Mouse (Mus musculus): Measurements from ENCODE around the gene Ppcdc.
A peak's percentile ranks its signal among the peaks of the same experiment; 100 is the strongest.
"Not testable (repeated sequence)": the region's sequence is repeated elsewhere in the genome, so short reads cannot be mapped to it uniquely, and the experiment has no call there.

Gene Ppcdc

DNA sequence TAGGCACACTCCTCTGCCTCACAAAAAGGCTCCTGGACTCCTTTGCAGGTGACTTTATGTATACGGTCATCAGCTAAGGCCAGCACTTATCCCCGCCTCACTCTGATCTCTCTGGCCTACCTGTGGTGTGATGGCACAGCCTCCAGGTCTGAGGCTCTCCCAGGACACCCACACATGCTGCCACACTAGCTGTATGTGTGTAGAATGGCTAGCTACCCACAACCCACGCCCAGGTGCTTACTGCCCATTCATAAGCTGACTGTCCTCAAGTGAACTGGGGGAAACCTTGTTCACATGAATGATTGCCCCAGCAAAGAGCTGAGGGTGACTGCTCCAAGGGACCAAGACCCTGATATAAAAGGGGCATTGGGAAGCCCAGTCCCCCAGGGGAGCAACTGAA lies 7.4 kb downstream of the Ppcdc start:
- no peak for ATAC-seq (ENCODE audit: insufficient number of reproducible peaks, low FRiP score, low TSS enrichment)

DNA sequence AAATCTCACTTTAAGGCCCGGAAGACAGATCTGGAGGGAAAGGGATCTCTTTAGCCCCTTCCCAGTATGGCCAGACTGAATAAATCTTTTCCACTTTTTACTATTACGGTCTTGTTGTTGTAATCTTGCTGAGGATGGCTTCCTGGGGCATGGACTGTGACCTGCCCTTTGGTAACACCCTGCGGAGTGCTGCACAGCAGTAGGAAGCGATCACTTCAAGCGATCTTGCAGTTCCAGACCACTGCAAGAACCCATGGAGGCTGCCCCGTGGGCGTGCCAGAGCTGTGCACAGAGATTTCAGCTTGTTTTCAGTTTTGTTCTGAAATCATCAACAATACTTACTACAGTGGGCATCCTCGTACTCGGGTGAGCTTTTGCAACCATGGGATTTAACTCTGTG lies 8.7 kb downstream of the Ppcdc start:
- no peak for ATAC-seq (ENCODE audit: insufficient number of reproducible peaks, low FRiP score, low TSS enrichment)

DNA sequence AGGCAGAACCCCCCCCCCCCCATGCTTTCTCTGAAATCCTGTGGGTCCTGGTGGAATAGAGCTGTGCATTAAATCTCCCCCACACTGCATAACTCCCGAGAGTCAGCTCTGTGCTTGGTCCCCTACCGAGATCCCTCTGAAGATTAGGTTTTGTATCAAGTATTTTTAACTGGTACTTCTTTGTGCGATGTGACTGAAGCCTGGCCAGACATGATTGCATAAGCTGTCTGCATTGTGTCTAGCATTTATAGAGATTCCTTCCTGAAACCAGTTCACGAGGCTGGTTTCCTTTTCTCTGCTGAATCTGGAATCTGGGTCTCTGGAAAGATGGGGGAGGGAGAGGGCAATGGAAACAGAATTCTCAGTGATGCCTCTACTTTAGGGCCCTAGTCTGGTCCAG lies 11.5 kb downstream of the Ppcdc start:
- ATAC-seq (ENCODE audit: insufficient number of reproducible peaks, low FRiP score, low TSS enrichment), result no peak

DNA sequence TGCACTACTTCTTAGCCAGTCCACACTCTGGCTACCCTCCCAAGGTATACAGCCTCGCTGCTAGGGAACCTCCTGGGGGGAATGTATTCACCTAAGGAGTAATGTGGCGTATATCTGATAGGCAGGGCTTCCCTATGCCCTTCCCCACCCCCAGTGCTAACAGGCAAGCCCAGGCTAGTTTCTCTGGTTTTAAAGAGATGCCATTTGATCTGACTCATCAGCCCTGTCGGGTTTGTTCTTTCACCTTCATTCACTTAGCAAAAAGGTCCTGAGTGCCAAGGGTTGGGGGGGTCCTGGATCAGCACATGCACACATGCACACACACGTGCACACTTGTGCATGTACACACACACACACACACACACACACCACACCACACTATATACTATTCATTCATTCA lies 12.0 kb downstream of the Ppcdc start:
- ATAC-seq (ENCODE audit: insufficient number of reproducible peaks, low FRiP score, low TSS enrichment), result no peak

DNA sequence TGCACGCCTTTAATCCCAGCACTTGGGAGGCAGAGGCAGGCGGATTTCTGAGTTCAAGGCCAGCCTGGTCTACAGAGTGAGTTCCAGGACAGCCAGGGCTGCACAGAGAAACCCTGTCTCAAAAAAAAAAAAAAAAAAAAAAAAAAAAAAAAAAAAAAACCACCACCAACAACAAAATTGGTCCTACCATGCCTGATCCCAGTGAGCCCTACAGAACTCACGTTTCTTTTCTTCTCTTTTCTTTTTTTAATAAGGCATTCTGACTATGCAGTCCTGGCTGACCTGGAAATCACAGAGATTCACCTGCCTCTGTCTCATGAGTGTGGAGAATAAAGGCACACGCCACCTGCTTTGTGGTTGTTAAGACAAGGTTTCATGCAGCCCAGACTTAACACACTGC lies 12.8 kb downstream of the Ppcdc start:
- ATAC-seq (ENCODE audit: insufficient number of reproducible peaks, low FRiP score, low TSS enrichment), result not testable (repeated sequence)

DNA sequence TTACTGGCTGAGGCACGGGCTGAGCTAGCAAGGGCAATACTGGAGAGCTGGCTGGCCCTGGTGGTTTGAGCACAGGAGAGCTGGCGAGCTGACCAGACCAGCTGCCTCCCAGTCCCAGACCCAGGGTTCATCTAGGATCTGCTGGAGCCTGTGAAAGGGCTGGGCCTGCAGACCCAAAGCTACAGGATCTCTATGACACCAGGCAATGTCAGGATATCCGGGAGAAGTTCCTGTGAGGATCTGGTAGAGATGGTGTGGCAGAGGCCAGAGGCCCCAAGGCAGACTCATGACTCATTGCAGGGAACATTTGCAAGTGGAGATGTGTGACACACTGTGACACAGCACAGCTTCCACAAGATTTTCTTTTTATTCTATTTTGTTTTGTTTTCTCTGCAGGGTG lies 14.8 kb downstream of the Ppcdc start:
- no peak for ATAC-seq (ENCODE audit: insufficient number of reproducible peaks, low FRiP score, low TSS enrichment)

DNA sequence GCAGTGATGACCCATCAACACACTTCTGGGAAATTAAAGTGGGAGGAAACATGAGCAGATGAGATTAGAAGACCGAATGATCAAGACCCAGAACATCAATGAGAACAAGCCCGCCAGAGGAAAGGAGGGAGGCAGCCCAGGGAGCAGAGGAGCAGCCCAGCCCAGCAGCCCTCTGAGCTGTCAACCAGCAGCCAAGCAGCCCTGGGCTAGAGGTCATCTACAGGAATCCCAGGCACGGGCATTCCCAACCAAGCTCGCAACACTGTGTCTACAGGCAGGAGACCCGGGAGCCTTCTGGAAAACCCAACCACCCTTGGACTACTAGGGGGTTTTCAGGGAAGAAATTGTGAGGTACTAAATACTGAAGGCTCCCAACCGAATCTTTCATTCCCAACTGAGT lies 15.9 kb downstream of the Ppcdc start:
- no peak for ATAC-seq (ENCODE audit: insufficient number of reproducible peaks, low FRiP score, low TSS enrichment)

DNA sequence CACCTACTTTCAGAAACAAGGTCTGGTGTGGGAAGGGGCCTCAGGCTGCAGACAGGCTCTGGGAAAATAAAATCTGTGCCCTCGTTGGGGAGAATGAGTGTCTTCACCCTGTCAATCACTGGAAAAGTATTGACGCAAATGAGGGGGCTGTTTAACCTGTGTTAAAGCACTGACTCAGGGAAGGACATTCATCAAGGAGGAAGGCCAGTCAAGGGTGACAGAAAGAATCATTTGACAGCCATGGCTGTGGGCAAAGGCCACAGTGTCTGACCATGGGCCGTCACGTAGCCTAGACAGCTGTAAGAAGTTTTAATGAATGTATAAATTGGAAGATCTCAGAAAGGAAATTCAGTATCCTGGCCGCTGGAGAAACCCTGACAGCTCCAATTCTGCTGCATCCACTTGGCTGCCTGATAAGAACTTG lies 18.2 kb downstream of the Ppcdc start:
- no peak for ATAC-seq (ENCODE audit: insufficient number of reproducible peaks, low FRiP score, low TSS enrichment)

DNA sequence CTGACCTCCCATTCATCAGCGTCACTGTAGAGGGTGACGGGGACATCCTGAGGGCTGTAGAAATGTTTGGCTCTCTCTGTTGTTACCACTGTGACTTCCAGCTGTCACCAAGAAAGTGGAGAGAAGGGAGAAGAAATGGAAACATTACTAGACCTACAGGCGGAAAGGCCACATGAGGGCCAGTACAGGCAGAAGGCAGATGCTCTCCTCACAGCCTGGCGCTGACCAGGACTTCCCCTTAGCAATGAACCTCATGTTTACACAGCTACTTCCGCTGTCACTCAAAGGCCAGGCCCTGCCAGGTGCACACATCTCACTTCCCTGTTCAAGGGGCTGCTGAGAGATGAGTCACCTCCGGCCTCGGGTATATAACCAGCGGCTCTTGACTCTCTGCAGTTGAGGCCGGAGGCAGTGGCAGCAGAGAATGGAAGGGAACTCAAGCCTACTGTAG lies 18.8 kb downstream of the Ppcdc start:
- no peak for ATAC-seq (ENCODE audit: insufficient number of reproducible peaks, low FRiP score, low TSS enrichment)

DNA sequence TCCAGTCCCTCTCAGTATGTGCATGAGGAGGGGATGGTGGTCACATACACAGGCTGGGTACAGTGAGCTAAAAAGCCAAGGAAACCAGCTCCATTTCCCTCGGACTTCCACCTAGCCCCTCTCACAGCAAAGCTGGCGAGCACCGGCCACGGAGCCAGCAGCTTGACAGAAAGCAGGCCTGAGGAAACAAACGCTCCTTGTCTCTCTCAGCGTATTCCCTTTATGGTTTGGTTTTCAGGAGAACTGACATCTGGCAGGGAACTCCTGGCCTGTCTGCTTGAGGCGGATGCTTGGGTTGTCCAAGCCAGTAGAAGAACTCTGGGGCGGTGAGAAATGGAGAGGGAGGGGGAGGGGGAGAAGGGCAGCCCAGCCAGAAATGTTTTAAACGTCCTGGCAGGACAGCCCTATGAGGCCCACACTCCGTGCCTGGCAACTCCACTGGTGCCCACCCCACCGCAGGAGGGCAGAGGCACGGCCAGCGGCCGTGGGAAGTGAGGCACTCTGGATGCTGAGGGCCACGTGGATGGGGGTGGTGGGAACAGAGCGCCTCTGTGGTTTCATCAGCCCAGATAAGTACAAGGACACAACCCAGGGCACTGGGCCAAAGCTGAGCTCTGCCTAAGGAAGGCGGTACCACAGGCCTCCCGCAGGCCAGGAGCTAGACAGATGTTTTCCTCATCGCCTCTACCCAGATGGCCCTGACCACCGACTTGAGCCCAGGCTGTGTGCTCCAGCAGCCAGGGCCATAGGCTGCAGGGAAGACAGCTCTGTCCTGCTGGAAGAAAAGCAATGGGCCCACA lies 19.4 kb downstream of the Ppcdc start:
- ATAC-seq (ENCODE audit: insufficient number of reproducible peaks, low FRiP score, low TSS enrichment), result no peak

DNA sequence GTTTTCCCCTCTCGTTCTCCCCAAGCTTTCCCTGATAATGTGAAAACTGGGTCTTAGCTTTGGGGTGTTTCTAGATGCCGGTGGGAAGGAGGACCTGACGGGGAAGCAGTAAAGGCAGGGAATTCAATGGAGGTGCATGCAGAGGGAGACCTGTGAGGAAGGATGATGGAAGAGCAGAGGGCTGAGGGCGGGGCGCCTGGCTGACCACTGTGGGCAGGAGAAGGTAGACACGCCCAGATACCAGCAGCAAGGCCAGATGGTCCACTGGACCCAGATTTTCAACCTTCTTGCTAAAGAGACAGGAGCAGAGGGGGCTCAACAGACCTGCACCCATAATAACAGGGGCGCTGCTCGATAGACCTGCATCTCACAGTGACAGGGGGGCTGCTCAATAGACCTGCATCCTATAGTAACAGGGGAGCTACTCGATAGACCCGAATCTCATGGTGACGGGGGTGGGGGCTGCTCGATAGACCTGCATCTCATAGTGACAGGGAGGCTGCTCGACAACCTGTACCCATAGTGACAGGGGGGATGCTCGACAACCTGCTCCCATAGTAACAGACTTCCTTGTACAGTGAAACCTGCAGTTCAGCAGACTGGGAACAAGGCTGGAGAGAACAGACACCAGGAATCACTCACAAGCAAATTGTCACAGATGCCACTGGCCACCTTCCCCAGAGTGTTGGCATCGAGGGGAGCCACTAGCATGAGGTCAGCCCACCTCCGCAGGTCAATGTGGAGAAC lies 20.2 kb downstream of the Ppcdc start:
- ATAC-seq (ENCODE audit: insufficient number of reproducible peaks, low FRiP score, low TSS enrichment), result no peak

DNA sequence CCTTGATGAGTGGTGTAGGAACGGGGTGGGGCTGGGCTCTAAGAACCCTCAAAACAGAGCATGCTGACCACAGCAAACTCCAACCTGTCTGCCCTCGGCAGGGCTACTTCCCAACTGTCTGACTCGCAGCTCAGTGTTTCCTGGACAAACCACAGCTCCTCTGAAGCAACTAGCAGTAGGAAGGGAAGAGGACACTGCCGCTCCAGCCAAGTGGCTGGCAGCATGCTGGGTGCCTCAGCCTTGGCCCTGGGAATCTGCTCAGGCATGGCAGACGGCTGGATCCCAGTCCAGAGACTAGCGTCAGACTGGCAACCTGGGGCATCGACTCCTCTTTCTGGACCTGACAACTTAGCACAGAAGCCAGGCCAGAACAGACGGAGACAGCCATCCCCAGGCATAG lies 22.6 kb downstream of the Ppcdc start:
- peak; percentile 92 for ATAC-seq (ENCODE audit: insufficient number of reproducible peaks, low FRiP score, low TSS enrichment)

DNA sequence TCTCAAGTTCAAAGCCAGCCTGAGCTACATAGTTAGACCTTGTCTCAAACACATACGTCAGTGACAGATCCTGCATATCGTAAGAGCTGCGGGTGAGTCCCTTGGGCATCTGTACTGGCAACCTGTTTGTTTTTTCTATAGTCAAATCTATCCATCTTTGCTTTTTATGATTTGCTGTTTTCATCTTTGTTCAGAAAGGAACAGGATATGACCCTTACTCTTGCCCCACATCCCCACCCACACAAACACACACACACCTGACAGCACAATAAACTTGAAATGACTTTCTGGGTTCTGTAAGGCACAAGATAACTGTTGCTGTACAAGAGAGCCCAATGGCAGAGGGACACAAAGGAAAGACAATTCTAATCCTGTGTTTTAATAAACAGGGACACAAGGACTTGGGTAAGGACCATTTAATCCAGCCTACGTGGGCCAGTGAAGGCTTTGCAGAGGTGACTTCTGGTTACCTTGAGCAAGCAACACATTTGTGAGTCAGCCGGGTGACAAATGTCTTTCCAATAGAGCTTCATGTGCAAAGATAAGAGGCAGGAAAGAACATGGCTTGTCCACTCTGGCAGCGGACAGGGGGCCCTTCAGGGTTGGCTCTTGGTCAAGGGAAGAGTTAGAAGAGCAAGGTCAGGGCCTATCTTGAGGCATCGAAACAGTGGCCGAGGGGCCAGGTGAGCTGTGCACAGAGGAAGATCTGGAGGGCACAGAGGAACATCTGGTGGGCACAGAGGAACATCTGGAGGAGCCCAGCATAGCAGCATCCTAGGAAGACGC lies 32.6 kb downstream of the Ppcdc start:
- no peak for ATAC-seq (ENCODE audit: insufficient number of reproducible peaks, low FRiP score, low TSS enrichment)

DNA sequence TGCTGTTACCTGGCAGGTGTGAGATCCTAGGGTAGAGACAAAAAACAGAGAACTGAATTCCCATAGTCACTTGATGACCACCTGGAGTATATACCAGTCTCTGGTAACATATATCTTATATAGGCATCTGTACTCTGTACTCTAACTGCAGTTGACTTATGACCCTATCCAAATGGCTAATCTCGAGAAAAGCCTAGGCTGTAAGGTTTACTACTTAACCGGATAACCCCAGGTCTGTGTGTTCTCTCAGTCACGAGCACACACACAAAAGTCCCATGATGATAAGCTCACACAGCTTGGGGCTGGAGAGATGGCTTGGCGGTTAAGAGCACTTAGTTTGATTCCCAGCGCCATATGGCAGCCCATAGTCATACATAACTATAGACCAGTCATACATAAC lies 33.5 kb downstream of the Ppcdc start:
- ATAC-seq (ENCODE audit: insufficient number of reproducible peaks, low FRiP score, low TSS enrichment), result no peak

DNA sequence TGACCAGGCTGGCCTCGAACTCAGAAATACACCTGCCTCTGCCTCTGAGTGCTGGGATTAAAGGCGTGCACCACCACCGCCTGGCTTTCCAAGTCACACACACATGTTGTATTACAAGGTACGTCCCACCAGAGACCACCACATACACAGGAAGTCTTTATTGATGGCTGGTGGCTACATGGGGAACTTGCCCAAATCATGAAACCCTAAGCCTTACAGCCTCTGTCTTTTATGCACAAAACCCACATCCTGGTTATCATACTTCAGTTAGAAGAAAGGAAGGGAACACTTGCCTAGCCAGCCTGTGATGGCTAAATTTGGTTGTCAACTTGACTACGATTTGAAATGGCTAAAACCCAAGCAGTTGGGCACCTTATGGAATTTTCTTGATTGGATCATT lies 35.9 kb downstream of the Ppcdc start:
- ATAC-seq (ENCODE audit: insufficient number of reproducible peaks, low FRiP score, low TSS enrichment), result no peak

DNA sequence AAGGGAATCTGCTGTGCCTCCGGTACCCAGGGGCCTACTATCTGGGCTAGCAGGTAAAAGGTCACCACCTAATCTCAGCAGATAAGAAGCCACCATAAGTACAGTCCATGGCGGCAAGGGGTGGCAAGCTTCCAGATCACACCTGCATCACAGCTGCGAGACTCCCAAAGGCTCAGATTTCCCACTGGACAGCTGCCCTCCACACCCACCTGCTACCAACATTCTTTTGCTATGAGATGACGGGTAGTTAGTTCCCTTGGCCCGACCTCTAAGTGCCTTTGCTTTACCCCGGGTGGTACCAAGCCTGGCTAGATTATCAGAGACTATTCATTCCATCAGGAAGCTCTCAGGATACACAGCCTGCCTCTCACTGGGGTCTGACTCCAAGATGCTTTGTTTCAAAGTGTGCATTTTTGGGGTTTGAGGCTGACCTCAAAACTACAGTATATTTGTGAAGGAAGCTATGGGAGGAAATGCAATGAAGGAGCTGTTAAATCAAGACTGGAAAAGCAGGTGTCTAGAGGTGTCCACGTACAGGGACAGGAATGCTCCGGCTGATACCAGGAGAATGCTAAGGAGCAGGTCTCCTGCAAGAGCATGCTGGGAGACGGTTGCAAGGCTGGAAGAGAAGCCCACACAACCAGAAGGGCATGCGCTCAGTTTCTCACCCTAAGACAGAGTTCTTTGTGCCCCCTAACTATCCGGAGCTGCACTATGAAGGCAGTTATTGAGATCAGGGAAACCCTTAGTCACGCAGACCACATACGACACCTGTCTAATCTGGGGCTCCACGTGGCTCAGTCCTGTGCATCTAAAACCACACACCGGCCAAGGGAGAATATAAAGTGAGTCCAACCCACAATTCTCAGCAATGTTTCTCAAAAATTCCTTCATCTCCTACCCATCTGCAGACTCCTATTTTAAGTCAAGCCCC lies 37.3 kb downstream of the Ppcdc start:
- ATAC-seq (ENCODE audit: insufficient number of reproducible peaks, low FRiP score, low TSS enrichment), result no peak

DNA sequence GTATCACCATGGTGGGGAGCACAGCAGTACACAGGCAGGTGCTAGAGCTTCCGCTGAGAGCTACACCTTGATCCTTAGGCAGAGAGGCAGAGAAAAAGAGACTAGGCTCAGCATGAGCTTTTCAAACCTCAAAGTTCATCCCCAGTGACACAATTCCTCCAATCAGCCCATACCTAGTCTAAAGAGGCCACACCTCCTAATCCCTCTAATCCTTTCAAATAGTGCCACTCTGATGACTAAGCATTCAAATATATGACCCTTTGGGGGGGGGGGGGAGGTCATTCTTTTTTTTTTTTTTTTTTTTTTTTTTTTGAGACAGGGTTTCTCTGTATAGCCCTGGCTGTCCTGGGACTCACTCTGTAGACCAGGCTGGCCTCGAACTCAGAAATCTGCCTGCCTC lies 41.2 kb downstream of the Ppcdc start:
- no peak for ATAC-seq (ENCODE audit: insufficient number of reproducible peaks, low FRiP score, low TSS enrichment)

DNA sequence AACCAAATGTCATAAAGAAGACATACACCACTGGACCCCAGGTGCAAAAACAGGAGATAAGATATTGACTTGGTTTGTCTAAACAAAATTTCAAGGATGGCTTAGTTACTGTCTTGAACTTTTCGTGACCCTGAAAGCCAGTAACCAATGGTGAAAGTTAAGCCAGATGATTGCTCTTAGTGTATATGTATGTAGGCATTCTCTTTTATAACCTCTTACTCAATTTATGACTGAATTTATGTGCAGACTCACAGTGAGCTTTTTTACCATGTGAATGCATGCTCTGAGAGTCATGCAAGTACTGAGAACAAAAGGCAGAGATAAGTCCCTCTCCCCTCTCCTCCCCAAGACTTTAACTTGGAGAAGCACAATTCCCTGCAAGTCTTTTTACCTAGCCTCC lies 47.0 kb downstream of the Ppcdc start:
- ATAC-seq (ENCODE audit: insufficient number of reproducible peaks, low FRiP score, low TSS enrichment), result no peak

DNA sequence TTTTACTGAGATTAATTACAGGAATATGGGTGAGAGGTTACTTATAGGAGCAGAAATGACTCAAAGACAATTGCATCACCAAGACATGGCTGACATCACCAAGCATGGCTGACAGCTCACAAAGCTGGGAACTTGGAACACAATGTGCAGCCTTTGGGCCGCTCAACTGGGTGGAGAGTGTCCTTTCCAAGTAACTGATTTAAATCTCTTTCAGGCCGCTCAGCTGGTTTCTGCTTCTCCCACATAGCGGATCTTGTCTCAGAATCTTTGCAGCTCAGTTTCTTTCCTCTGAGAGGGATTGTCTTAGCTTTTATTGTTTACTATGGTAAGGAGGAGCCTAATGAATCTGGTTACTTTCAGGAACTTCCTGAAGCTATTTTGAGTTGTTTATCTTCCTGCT lies 49.1 kb downstream of the Ppcdc start:
- no peak for ATAC-seq (ENCODE audit: insufficient number of reproducible peaks, low FRiP score, low TSS enrichment)

DNA sequence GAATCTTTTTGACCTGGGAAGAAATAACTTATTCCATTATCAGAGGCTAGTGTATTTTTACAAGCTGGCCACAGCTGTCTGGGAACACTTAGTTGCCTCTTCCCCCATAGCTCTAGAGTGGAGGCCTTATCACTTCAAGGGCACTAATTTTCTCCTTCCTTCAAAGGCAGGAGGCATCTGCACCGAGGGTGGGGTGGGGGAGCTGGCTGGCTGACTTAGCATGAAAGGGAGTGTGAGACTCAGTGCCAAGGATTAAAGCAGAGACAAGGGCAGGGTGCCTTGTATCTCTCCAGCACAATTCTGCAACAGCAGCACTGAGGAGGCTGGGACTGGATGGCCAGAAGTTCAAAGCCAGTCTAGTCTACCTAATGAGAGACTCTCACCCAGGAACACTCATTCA lies 50.8 kb downstream of the Ppcdc start:
- ATAC-seq (ENCODE audit: insufficient number of reproducible peaks, low FRiP score, low TSS enrichment), result no peak

Measured in cerebellum, adult (tissue).